ENCODE assay signal across 22 mouse cellular contexts in genomic region chr3:92338840-92339239, GRCm38 (mm10). TPM values are rescaled to one million over a fixed set of nuclear protein-coding genes. Genes with fewer than 3 reads are reported as not detected.
"Had no signal": no experiment of that assay in that cellular context is flagged by ENCODE, and none has a peak within 500 bp of the region (broad histone marks: within the 10 kb centered on the region; RNA-seq: fewer than 3 reads in every experiment).

Gene Sprr2d (plus strand): TSS chr3:92339140.

- H3K4me1 ChIP-seq: neural tube, embryonic 12.5 days; neural tube, embryonic 13.5 days; neural tube, embryonic 15.5 days; stomach, embryonic 15.5 days had no signal

- DNase-seq: retina, postnatal 1 day; right cerebral cortex, adult 18-20 months; right cerebral cortex, postnatal 14 days; right cerebral cortex, postnatal 25 days; right cerebral cortex, postnatal 4 days; spleen, adult 18-20 months; thymus, adult 18-20 months; thymus, adult 2 months; thymus, postnatal 14 days; thymus, postnatal 25 days; thymus, postnatal 36 days; thymus, postnatal 4 days had no signal

- H3K36me3 ChIP-seq: neural tube, embryonic 12.5 days; neural tube, embryonic 13.5 days; neural tube, embryonic 15.5 days; stomach, embryonic 15.5 days had no signal

- H3K4me3 ChIP-seq: neural tube, embryonic 12.5 days; neural tube, embryonic 13.5 days; neural tube, embryonic 15.5 days; stomach, embryonic 15.5 days had no signal

- H3K27ac ChIP-seq: neural tube, embryonic 12.5 days; neural tube, embryonic 13.5 days; neural tube, embryonic 15.5 days; stomach, embryonic 15.5 days had no signal

- H3K27me3 ChIP-seq: neural tube, embryonic 12.5 days; neural tube, embryonic 13.5 days; neural tube, embryonic 15.5 days; stomach, embryonic 15.5 days had no signal

- H3K9me3 ChIP-seq: neural tube, embryonic 12.5 days; neural tube, embryonic 13.5 days; neural tube, embryonic 15.5 days; stomach, embryonic 15.5 days had no signal

- H3K4me2 ChIP-seq: neural tube, embryonic 12.5 days; neural tube, embryonic 13.5 days; neural tube, embryonic 15.5 days; stomach, embryonic 15.5 days had no signal

- H3K9ac ChIP-seq: neural tube, embryonic 12.5 days; neural tube, embryonic 13.5 days; neural tube, embryonic 15.5 days; stomach, embryonic 15.5 days had no signal

RNA-seq across cellular contexts. Expression of gene Sprr2d, which starts in this region (rescaled TPM):
- polyA plus RNA-seq: neural tube, embryonic 12.5 days; neural tube, embryonic 13.5 days; neural tube, embryonic 14.5 days; neural tube, embryonic 15.5 days; small intestine, adult 2 months; spleen, adult 2 months; stomach, embryonic 14.5 days; testis, adult 2 months; urinary bladder, adult 2 months had no signal
